Mouse (Mus musculus) right cerebral cortex, adult 18-20 months (tissue): ENCODE data around the gene Kirrel3.

Source experiments
- DNase-seq: peaks from one replicate; pipeline ENCODE4 v3.0.0; 2022; ENCODE audit warnings: mixed read lengths

Gene Kirrel3

DNA sequence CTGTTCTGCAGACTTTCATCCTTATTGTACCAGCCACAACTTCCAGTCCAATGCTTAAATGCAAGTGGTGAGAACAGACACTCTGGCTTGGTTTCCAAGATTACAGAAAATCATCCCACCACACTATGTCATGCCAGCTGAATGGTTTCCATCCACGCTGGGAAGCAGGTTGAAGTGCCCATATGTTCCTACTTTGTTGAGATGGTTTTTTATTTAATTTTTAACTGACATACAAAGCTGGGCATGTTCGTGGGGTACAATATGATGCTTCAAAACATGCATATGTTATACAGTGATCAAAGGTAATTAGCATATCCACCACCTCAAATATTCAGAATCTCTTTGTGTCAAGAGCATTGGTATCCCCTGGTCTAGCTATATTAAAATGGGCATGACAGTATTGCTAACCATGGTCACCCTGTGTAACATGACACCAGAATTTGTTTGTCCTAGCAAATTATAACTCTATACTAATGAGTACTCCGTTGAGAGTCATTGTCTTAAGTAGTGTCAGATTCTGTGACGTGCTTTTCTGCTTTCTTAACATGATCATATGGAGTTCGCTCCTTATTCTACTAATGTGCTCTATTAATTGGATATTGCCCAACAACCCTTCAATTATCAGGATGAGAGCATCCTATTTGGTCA, 472.6 kb downstream of the Kirrel3 start:
- peak; percentile 39 for DNase-seq

GRCm38 (mm10) chr9:34960736-34961135, 475.0 kb downstream of the Kirrel3 start:
- no peak for DNase-seq

- DNase-seq: no peak
Observed at GRCm38 (mm10) chr9:34961171-34961570, 475.5 kb downstream of the Kirrel3 start.

DNA sequence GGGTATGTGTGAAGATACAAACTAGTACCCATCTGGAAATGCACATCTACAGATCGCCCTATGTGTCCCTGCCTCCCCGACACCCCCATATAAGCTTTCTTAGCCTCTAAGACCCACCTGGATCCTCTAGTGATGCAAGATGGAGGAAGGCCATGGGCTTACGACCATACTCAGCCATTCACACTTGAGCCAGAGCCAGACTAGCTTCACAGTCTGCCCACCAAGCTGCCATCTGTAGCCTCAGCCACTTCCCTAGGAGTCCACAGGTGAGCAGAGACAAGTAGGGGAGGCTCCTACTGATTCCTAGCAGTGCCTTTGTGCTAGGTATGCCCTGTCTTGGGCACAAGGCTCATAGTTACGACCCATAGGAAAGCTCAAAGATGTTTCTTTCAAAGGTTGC, 476.6 kb downstream of the Kirrel3 start:
- no peak for DNase-seq

GRCm38 (mm10) chr9:34963593-34963992, 477.9 kb downstream of the Kirrel3 start:
- DNase-seq: no peak

GRCm38 (mm10) chr9:34964172-34965040, 478.7 kb downstream of the Kirrel3 start:
- no peak for DNase-seq

- no peak for DNase-seq
Observed at GRCm38 (mm10) chr9:34965041-34965415, 479.3 kb downstream of the Kirrel3 start.

GRCm38 (mm10) chr9:34967772-34968171, 482.1 kb downstream of the Kirrel3 start:
- no peak for DNase-seq

DNA sequence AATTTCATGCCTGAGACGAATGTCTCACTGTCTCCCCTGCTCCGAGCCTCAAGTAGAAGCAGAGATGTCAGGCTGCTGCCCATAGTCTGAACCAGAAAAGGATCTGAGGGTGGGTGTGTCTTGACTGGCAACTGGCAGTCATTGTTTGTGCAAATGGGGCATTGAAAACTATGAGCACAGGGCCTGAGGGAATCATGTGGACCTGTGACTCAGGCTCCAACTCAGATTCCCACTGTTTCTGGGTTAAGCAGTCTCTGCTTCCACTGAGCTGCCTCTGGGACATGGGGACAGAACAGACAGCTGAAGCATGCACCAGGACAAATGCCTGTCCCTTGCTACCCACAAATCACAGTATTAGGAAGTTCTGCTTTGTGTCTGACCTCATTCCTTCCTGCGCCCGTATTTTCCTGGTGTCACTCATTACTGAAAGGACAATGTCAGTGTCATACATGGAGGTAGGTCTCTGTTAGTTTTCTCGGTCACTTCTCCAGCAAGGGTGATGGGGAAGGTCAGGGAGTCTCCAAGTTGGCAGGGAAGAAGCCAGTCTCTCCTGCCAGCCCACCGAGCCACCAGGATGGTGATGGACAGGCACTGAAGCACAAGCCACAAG, 484.3 kb downstream of the Kirrel3 start:
- DNase-seq: no peak

GRCm38 (mm10) chr9:34974326-34974725, 488.6 kb downstream of the Kirrel3 start:
- no peak for DNase-seq

DNA sequence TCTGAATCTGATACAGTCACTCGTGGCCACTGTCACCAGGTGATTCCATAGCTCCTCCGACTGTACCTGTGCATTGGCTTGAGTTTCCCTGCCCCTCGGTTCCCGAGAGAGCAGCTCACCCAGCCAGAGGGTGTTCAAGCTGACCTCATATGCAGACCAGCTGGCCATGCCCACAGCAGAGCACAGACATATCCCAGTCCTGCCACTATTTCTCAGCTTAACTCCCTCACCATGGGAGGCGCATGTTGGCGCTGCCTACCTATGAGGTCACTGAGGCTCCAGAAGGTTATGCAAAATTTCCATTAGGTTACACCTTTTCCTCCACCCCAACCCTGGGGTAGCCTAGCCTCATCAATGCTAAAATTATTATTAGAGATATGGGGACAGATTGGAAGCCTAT, 489.6 kb downstream of the Kirrel3 start:
- DNase-seq: no peak

DNA sequence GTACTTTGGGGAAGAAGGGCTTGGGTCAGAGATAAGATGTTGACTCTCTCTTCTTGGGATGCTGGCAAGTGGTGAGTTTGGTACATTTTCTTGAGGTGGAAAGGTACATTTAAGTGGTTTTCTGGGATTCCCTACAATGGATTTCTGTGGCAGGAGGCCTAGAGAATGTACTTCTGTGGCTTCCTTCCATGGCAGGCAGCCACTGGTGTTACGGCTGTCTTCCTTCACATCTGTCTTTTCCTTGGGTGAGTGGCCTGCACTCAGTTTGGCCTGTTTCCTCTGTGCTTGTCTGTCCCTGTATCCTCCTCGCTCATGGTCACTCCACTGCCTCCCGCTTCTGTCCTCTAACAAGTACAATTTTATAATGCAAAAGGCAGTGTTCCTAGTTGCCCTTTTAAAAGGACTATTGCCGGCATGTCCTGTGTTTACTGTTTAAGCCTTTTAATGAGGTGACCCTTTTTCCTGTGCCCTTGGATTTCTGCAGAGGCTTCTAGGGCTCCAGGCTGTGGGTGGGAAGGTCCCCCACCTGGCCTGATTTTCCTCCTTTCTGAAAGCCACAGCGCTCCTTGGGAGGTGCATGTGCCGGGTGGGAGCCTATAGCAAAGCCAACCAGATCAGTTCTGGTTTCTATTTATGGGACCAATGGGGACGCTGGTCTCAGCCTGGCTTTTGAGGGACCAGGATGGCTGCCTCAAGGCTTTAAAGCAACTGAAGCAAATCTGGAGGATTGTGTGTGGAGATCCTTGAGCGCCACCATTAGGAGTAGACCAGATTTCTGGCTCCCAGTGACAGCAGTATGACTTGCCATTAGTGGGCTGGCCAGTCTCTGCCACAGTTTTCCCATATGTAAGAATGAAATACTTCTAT, 491.1 kb downstream of the Kirrel3 start:
- no peak for DNase-seq

GRCm38 (mm10) chr9:34977700-34978099, 492.0 kb downstream of the Kirrel3 start:
- no peak for DNase-seq

GRCm38 (mm10) chr9:34978229-34978628, 492.5 kb downstream of the Kirrel3 start:
- no peak for DNase-seq

DNA sequence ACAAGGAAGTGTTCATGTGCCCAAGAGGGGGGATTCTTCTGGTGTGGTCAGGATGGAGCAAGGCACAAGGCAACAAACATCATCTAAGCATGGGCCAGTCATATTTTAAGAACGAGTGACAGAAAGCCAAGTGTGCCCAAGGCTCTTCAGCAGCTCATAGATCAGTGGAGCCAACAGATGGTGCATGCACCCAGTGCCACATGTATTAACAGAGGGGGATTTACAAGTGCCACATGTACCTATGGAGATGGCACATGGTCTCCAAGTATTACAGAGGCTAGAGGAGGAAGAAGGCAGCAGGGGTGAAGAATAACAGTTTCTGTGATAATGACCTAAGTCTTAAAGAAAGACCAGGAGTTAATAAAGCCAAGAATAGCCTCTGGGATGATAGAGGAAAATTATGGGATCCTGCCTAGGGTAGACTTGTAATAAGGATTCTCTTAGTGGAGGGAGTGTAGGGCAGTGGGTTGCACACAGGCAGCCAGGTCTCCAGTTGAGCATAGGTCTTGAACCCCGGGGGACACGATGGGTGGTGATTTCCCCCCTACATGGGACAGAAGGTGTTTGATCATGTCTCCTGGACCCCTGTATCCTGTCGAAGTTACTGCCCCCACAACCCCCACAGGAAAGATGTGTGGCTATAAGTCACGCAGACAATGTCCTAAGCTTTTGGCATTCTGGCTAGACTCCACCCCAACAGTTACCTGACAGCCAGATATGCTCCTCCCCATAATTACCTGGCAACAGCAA, 495.0 kb downstream of the Kirrel3 start:
- DNase-seq: no peak

GRCm38 (mm10) chr9:34983513-34984462, 498.1 kb downstream of the Kirrel3 start:
- peak; percentile 27 for DNase-seq

- peak; percentile 69 for DNase-seq
Observed at GRCm38 (mm10) chr9:34986156-34986555, 500.5 kb downstream of the Kirrel3 start.

- no peak for DNase-seq
Observed at GRCm38 (mm10) chr9:34987422-34988148, 501.9 kb downstream of the Kirrel3 start.

DNA sequence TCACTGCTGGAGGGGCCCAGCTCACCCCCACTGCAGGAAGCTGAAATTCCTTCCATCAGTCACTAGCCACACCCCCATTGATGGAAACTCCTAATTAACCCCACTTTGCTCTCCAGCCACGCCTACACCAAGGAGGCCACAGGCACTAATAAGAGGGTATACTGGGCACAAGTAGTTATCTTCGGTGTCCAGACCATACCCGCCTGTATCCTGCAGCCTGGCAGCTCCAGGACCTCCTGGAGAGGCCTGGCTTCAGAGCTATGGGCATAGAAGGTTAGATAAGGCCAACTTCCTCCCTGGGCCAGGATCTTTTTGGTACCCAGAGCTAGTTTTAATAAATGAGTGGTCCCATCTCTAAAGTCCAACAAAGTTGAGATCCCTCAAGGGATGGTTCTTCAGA, 503.0 kb downstream of the Kirrel3 start:
- DNase-seq: no peak

- DNase-seq: no peak
Observed at GRCm38 (mm10) chr9:34992201-34992600, 506.5 kb downstream of the Kirrel3 start.
